Mouse (Mus musculus) liver, adult 2 months (tissue): Measurements from ENCODE around the gene Pitpnm1.

Source experiments
- CTCF ChIP-seq: fragments of 200-500 bp; IDR thresholded peaks from 2 replicates; pipeline ENCODE4 v1.5.1; 2011; ENCODE audit warnings: low read depth, low read length, control low read depth
- POLR2A ChIP-seq: fragments of 200-500 bp; IDR thresholded peaks from 2 replicates; pipeline ENCODE4 v1.6.1; 2011; ENCODE audit warnings: low read length, control low read depth; ENCODE audit not compliant: insufficient read depth; ENCODE audit errors: extremely low read depth

GRCm38 (mm10) chr19:4149283-4149682, 49.5 kb downstream of the Pitpnm1 start:
- TF ChIP-seq CTCF, result no peak
- no peak for TF ChIP-seq POLR2A
